Mouse (Mus musculus) heart, embryonic 15.5 days (tissue): ENCODE data around the gene Cnksr1. TPM values are rescaled to one million over a fixed set of nuclear protein-coding genes. Genes with fewer than 3 reads are reported as not detected.
A peak's percentile ranks its signal among the peaks of the same experiment; 100 is the strongest.

Experiments used
- ATAC-seq: fragments of 200-750 bp; cut with Nextera tagmentation; replicated peaks from 2 replicates; pipeline ENCODE4 v1.8.0; 2017; ENCODE audit warnings: low read depth, moderate TSS enrichment; ENCODE audit not compliant: insufficient number of reproducible peaks, insufficient read depth, low FRiP score
- H3K27ac ChIP-seq: fragments of 300-500 bp; sonication (generic); 2 replicates; pipeline ENCODE4 v1.5.1; 2015; ENCODE audit warnings: mild to moderate bottlenecking, inconsistent platforms
- H3K27me3 ChIP-seq: fragments of 300-500 bp; sonication (generic); 2 replicates; pipeline ENCODE4 v1.6.1; 2015; ENCODE audit warnings: inconsistent platforms
- H3K36me3 ChIP-seq: fragments of 300-500 bp; sonication (generic); 2 replicates; pipeline ENCODE4 v1.6.1; 2015; ENCODE audit warnings: mild to moderate bottlenecking, inconsistent platforms
- H3K4me1 ChIP-seq: fragments of 300-500 bp; sonication (generic); replicated peaks from 2 replicates; pipeline ENCODE4 v1.6.1; 2015; ENCODE audit warnings: inconsistent platforms
- H3K4me2 ChIP-seq: fragments of 300-500 bp; sonication (generic); 2 replicates; pipeline ENCODE4 v1.6.1; 2015; ENCODE audit warnings: inconsistent platforms, mild to moderate bottlenecking, moderate library complexity
- H3K4me3 ChIP-seq: fragments of 300-500 bp; sonication (generic); 2 replicates; pipeline ENCODE4 v1.5.1; 2015; ENCODE audit warnings: mild to moderate bottlenecking, inconsistent platforms
- H3K9ac ChIP-seq: fragments of 300-500 bp; sonication (generic); 2 replicates; pipeline ENCODE4 v1.6.1; 2015; ENCODE audit warnings: mild to moderate bottlenecking, inconsistent platforms
- H3K9me3 ChIP-seq: fragments of 300-500 bp; sonication (generic); replicated peaks from 2 replicates; pipeline ENCODE4 v1.6.1; 2016; ENCODE audit warnings: inconsistent platforms
- WGBS: fragments of 180-500 bp; shearing (Covaris S2); methylation state at CpG from one replicate; pipeline ENCODE4 v1.1.7; 2015; ENCODE audit warnings: mixed read lengths; 5-methylcytosine and 5-hydroxymethylcytosine counted together
- polyA plus RNA-seq: library from polyadenylated mRNA; unstranded; fragments of >200 nt; fragmentation: Nextera tagmentation; extraction: Ambion mirVana; gene quantifications from 2 replicates; pipeline ENCODE4 v1.2.1, GENCODE M21; 2015

The Cnksr1 gene
- polyA plus RNA-seq, 1 experiment from 2014 or later, result 1.2 TPM

GRCm38 (mm10) chr4:134237582-134238278 lies 469 bp downstream of the Cnksr1 start:
- 26% methylated on average over 19 of the region's 19 CpGs for WGBS
- Histone ChIP-seq H3K4me1 (peaks cover 13% of the 10 kb centered on the region), H3K9ac (peak overlapping the region; percentile 32), H3K27me3 (peaks cover 11% of the 10 kb centered on the region), H3K4me2 (peak overlapping the region; percentile 74), H3K4me3 (peak overlapping the region; percentile 44), H3K36me3 (no peaks in the 10 kb centered on the region), H3K27ac (no peak overlapping the region), H3K9me3 (no peaks in the 10 kb centered on the region)
- ATAC-seq, result no peak

GRCm38 (mm10) chr4:134234876-134235275 lies 3.3 kb downstream of the Cnksr1 start:
- no peak overlapping the region for H3K4me2 ChIP-seq
- H3K9ac ChIP-seq, result no peak overlapping the region
- no peak overlapping the region for H3K27ac ChIP-seq
- no peak for ATAC-seq
- no peaks in the 10 kb centered on the region for H3K36me3 ChIP-seq
- H3K27me3 ChIP-seq, result peaks cover 11% of the 10 kb centered on the region
- no peaks in the 10 kb centered on the region for H3K9me3 ChIP-seq
- WGBS, result 57% methylated on average over 5 of the region's 5 CpGs
- H3K4me1 ChIP-seq, result peaks cover 13% of the 10 kb centered on the region
- no peak overlapping the region for H3K4me3 ChIP-seq

- ATAC-seq, result no peak
- Histone ChIP-seq H3K4me2 (no peak overlapping the region), H3K9ac (no peak overlapping the region), H3K4me3 (no peak overlapping the region), H3K27ac (no peak overlapping the region), H3K36me3 (no peaks in the 10 kb centered on the region), H3K9me3 (no peaks in the 10 kb centered on the region), H3K27me3 (peaks cover 5% of the 10 kb centered on the region; the same call in 1 of the 2 replicates), H3K4me1 (no peaks in the 10 kb centered on the region)
- WGBS, result 23% methylated on average over 8 of the region's 8 CpGs
Observed at GRCm38 (mm10) chr4:134230431-134230830, 7.8 kb downstream of the Cnksr1 start.

GRCm38 (mm10) chr4:134227194-134227593 lies 11.0 kb downstream of the Cnksr1 start, which contains the start of gene Catsper4:
TSS of gene Catsper4 (minus strand) at chr4:134227383.
- no peak within 1 kb of the TSS for H3K4me3 ChIP-seq
- WGBS, result 64% methylated on average over 8 of the region's 8 CpGs
- no peak for ATAC-seq
- no peak within 1 kb of the TSS for H3K9ac ChIP-seq
- no peaks in the 10 kb centered on the region for H3K4me1 ChIP-seq
- no peak within 1 kb of the TSS for H3K27ac ChIP-seq
- H3K9me3 ChIP-seq, result no peaks in the 10 kb centered on the region
- no peaks in the 10 kb centered on the region for H3K36me3 ChIP-seq
- H3K27me3 ChIP-seq, result 0 out of 2 replicates have a peak, but pooled peaks cover 2% of the 10 kb centered on the region
- H3K4me2 ChIP-seq, result no peak within 1 kb of the TSS

- Histone ChIP-seq H3K4me2 (no peak overlapping the region), H3K4me3 (no peak overlapping the region), H3K4me1 (no peaks in the 10 kb centered on the region), H3K27me3 (no peaks in the 10 kb centered on the region), H3K9me3 (no peaks in the 10 kb centered on the region), H3K27ac (no peak overlapping the region), H3K36me3 (no peaks in the 10 kb centered on the region), H3K9ac (no peak overlapping the region)
- WGBS, result 58% methylated on average over 11 of the region's 11 CpGs
- no peak for ATAC-seq
Observed at GRCm38 (mm10) chr4:134222793-134223600, 15.2 kb downstream of the Cnksr1 start.

- H3K4me3 ChIP-seq, result no peak overlapping the region
- no peaks in the 10 kb centered on the region for H3K9me3 ChIP-seq
- H3K9ac ChIP-seq, result no peak overlapping the region
- 49% methylated on average over 6 of the region's 6 CpGs for WGBS
- ATAC-seq, result no peak
- no peaks in the 10 kb centered on the region for H3K4me1 ChIP-seq
- 0 out of 2 replicates have a peak, but pooled peaks cover 5% of the 10 kb centered on the region for H3K27me3 ChIP-seq
- H3K4me2 ChIP-seq, result no peak overlapping the region
- H3K36me3 ChIP-seq, result no peaks in the 10 kb centered on the region
- no peak overlapping the region for H3K27ac ChIP-seq
Observed at GRCm38 (mm10) chr4:134206488-134207053, 31.6 kb downstream of the Cnksr1 start.

- H3K27ac ChIP-seq, result no peak overlapping the region
- H3K36me3 ChIP-seq, result no peaks in the 10 kb centered on the region
- no peak overlapping the region for H3K4me3 ChIP-seq
- H3K9me3 ChIP-seq, result no peaks in the 10 kb centered on the region
- 0 out of 2 replicates have a peak, but pooled peaks cover 3% of the 10 kb centered on the region for H3K27me3 ChIP-seq
- no peak overlapping the region for H3K9ac ChIP-seq
- no peak overlapping the region for H3K4me2 ChIP-seq
- WGBS, result 86% methylated on average over 17 of the region's 17 CpGs
- H3K4me1 ChIP-seq, result no peaks in the 10 kb centered on the region
- ATAC-seq, result no peak
Observed at GRCm38 (mm10) chr4:134203340-134203896, 34.8 kb downstream of the Cnksr1 start.

- Histone ChIP-seq H3K36me3 (no peaks in the 10 kb centered on the region), H3K9me3 (no peaks in the 10 kb centered on the region), H3K27ac (no peak within 1 kb of the TSS), H3K27me3 (no peaks in the 10 kb centered on the region), H3K4me3 (no peak within 1 kb of the TSS), H3K4me1 (no peaks in the 10 kb centered on the region), H3K4me2 (no peak within 1 kb of the TSS), H3K9ac (no peak within 1 kb of the TSS)
- ATAC-seq, result no peak
- 90% methylated on average over 4 of the region's 4 CpGs for WGBS
Observed at GRCm38 (mm10) chr4:134202904-134203303, 35.3 kb downstream of the Cnksr1 start, which contains the start of gene Gm7534. TSS of gene Gm7534 (minus strand) at chr4:134203004.

- Histone ChIP-seq H3K27ac (no peak overlapping the region), H3K4me2 (no peak overlapping the region), H3K27me3 (no peaks in the 10 kb centered on the region), H3K4me1 (no peaks in the 10 kb centered on the region), H3K4me3 (no peak overlapping the region), H3K36me3 (no peaks in the 10 kb centered on the region), H3K9me3 (no peaks in the 10 kb centered on the region), H3K9ac (no peak overlapping the region)
- ATAC-seq, result no peak
- 70% methylated on average over 2 of the region's 2 CpGs for WGBS
Observed at GRCm38 (mm10) chr4:134199371-134199770, 38.8 kb downstream of the Cnksr1 start.

- H3K27ac ChIP-seq, result peak overlapping the region; percentile 91
- H3K36me3 ChIP-seq, result no peaks in the 10 kb centered on the region
- no peaks in the 10 kb centered on the region for H3K9me3 ChIP-seq
- under 1% methylated on average over 22 of the region's 22 CpGs for WGBS
- H3K27me3 ChIP-seq, result no peaks in the 10 kb centered on the region
- peak overlapping the region; percentile 91 for H3K9ac ChIP-seq
- peaks cover 22% of the 10 kb centered on the region for H3K4me1 ChIP-seq
- peak overlapping the region; percentile 92 for H3K4me3 ChIP-seq
- ATAC-seq, result no peak
- H3K4me2 ChIP-seq, result peak overlapping the region; percentile 95
Observed at GRCm38 (mm10) chr4:134186268-134186667, 51.9 kb downstream of the Cnksr1 start.

- 70% methylated on average over 3 of the region's 3 CpGs for WGBS
- H3K9me3 ChIP-seq, result no peaks in the 10 kb centered on the region
- peaks cover 28% of the 10 kb centered on the region for H3K4me1 ChIP-seq
- no peaks in the 10 kb centered on the region for H3K27me3 ChIP-seq
- peak overlapping the region; percentile 95 for H3K4me2 ChIP-seq
- peak overlapping the region; percentile 91 for H3K9ac ChIP-seq
- ATAC-seq, result no peak
- H3K36me3 ChIP-seq, result no peaks in the 10 kb centered on the region
- no peak overlapping the region for H3K27ac ChIP-seq
- peak overlapping the region; percentile 92 for H3K4me3 ChIP-seq
Observed at GRCm38 (mm10) chr4:134185569-134185968, 52.6 kb downstream of the Cnksr1 start.
